Mouse (Mus musculus) embryonic facial prominence, embryonic 14.5 days (tissue): ENCODE data around the gene Cdc34. TPM values are rescaled to one million over a fixed set of nuclear protein-coding genes. Genes with fewer than 3 reads are reported as not detected.

Source experiments
- ATAC-seq: fragments of 200-750 bp; cut with Nextera tagmentation; 2 replicates; pipeline ENCODE4 v1.8.0; 2017; ENCODE audit warnings: low read depth, moderate number of reproducible peaks, moderate TSS enrichment
- DNase-seq: peaks from one replicate; pipeline ENCODE4 v3.0.0-alpha.2; 2015; ENCODE audit warnings: low spot score
- H3K27ac ChIP-seq: fragments of 300-500 bp; sonication (generic); replicated peaks from 2 replicates; pipeline ENCODE4 v1.5.1; 2014; ENCODE audit warnings: low read depth, mild to moderate bottlenecking, low read length, moderate library complexity
- H3K27me3 ChIP-seq: fragments of 300-500 bp; sonication (generic); replicated peaks from 2 replicates; pipeline ENCODE4 v1.6.1; 2014; ENCODE audit warnings: low read length; ENCODE audit not compliant: control insufficient read depth, insufficient read depth
- H3K36me3 ChIP-seq: fragments of 300-500 bp; sonication (generic); 2 replicates; pipeline ENCODE4 v1.6.1; 2014; ENCODE audit warnings: low read length, mixed read lengths; ENCODE audit not compliant: control insufficient read depth, insufficient read depth
- H3K4me1 ChIP-seq: fragments of 300-500 bp; sonication (generic); 2 replicates; pipeline ENCODE4 v1.6.1; 2014; ENCODE audit warnings: antibody characterized with exemption, low read length; ENCODE audit not compliant: control insufficient read depth, insufficient read depth
- H3K4me2 ChIP-seq: fragments of 300-500 bp; sonication (generic); 2 replicates; pipeline ENCODE4 v1.6.1; 2014; ENCODE audit warnings: low read depth, mild to moderate bottlenecking, low read length, moderate library complexity, mixed read lengths
- H3K4me3 ChIP-seq: fragments of 300-500 bp; sonication (generic); 2 replicates; pipeline ENCODE4 v1.5.1; 2014; ENCODE audit warnings: low read depth, mild to moderate bottlenecking, low read length
- H3K9ac ChIP-seq: fragments of 300-500 bp; sonication (generic); 2 replicates; pipeline ENCODE4 v1.6.1; 2014; ENCODE audit warnings: low read depth, mild to moderate bottlenecking, low read length, moderate library complexity, mixed read lengths
- H3K9me3 ChIP-seq: fragments of 300-500 bp; sonication (generic); 2 replicates; pipeline ENCODE4 v1.6.1; 2016; ENCODE audit warnings: low read length; ENCODE audit not compliant: control insufficient read depth
- WGBS: fragments of 180-500 bp; shearing (Covaris S2); extraction: QIAGEN DNeasy Blood & Tissue Kit; methylation state at CpG from one replicate; pipeline ENCODE4 v1.1.7; 2014; 5-methylcytosine and 5-hydroxymethylcytosine counted together
- polyA plus RNA-seq: library from polyadenylated mRNA; unstranded; fragments of >200 nt; fragmentation: Nextera tagmentation; extraction: Ambion mirVana; gene quantifications from 2 replicates; pipeline ENCODE4 v1.2.1, GENCODE M21; 2014

Cdc34 gene
- polyA plus RNA-seq: 106 TPM in 2 replicates

- peak within 1 kb of the TSS; percentile 87 for H3K4me2 ChIP-seq
- H3K9ac ChIP-seq: peak within 1 kb of the TSS; percentile 84
- DNase-seq (peak; percentile 99), ATAC-seq (peak; percentile 96)
- 1% methylated on average over 36 of the region's 84 CpGs for WGBS
- H3K4me1 ChIP-seq: peaks cover 14% of the 10 kb centered on the region
- peak within 1 kb of the TSS; percentile 81 for H3K4me3 ChIP-seq
- peaks cover 29% of the 10 kb centered on the region for H3K36me3 ChIP-seq
- peak within 1 kb of the TSS; percentile 83 for H3K27ac ChIP-seq
- H3K27me3 ChIP-seq: no peaks in the 10 kb centered on the region
- no peaks in the 10 kb centered on the region for H3K9me3 ChIP-seq
Observed at GRCm38 (mm10) chr10:79681591-79682245, at the start of gene Cdc34. Gene Cdc34, plus strand, starts transcription at chr10:79682195.

GRCm38 (mm10) chr10:79633006-79633777, 48.8 kb upstream of the Cdc34 start:
- 75% methylated on average over 17 of the region's 17 CpGs for WGBS

GRCm38 (mm10) chr10:79636287-79636686, 45.7 kb upstream of the Cdc34 start:
- Histone ChIP-seq H3K9me3 (no peaks in the 10 kb centered on the region), H3K4me3 (0 out of 2 replicates have a peak overlapping the region, but pooled peaks have one; percentile 73), H3K4me1 (peaks cover 16% of the 10 kb centered on the region; the same call in 1 of the 2 replicates), H3K27ac (no peak overlapping the region), H3K36me3 (no peaks in the 10 kb centered on the region), H3K27me3 (no peaks in the 10 kb centered on the region), H3K4me2 (peak overlapping the region; percentile 91), H3K9ac (0 out of 2 replicates have a peak overlapping the region, but pooled peaks have one; percentile 84)
- no peak for ATAC-seq
- WGBS: 81% methylated on average over 8 of the region's 8 CpGs
- DNase-seq: no peak

More at GRCm38 (mm10) chr10:79633006-79633777, 48.8 kb upstream of the Cdc34 start:
- Histone ChIP-seq H3K9me3 (no peaks in the 10 kb centered on the region), H3K27ac (no peak overlapping the region), H3K4me3 (no peak overlapping the region), H3K36me3 (no peaks in the 10 kb centered on the region), H3K4me2 (no peak overlapping the region), H3K27me3 (no peaks in the 10 kb centered on the region), H3K4me1 (peaks cover 4% of the 10 kb centered on the region; the same call in 1 of the 2 replicates), H3K9ac (no peak overlapping the region)
- ATAC-seq: no peak
- DNase-seq: no peak

- H3K27me3 ChIP-seq: no peaks in the 10 kb centered on the region
- H3K36me3 ChIP-seq: no peaks in the 10 kb centered on the region
- ATAC-seq (peak; percentile 86), DNase-seq (peak; percentile 84)
- 0% methylated on average over 28 of the region's 116 CpGs for WGBS
- no peaks in the 10 kb centered on the region for H3K9me3 ChIP-seq
- H3K9ac ChIP-seq: peak within 1 kb of the TSS; percentile 84
- peaks cover 16% of the 10 kb centered on the region; the same call in 1 of the 2 replicates for H3K4me1 ChIP-seq
- peak within 1 kb of the TSS; percentile 91 for H3K4me2 ChIP-seq
- H3K27ac ChIP-seq: peak within 1 kb of the TSS; percentile 80
- H3K4me3 ChIP-seq: peak within 1 kb of the TSS; percentile 73
Observed at GRCm38 (mm10) chr10:79637128-79638110, 44.6 kb upstream of the Cdc34 start, which contains the start of gene Shc2. Gene Shc2, minus strand, starts transcription at chr10:79637918.

GRCm38 (mm10) chr10:79638486-79639204, 43.4 kb upstream of the Cdc34 start:
- ATAC-seq (peak; percentile 70; the same call in 1 of the 2 replicates), DNase-seq (peak; percentile 76)
- H3K4me1 ChIP-seq: peaks cover 16% of the 10 kb centered on the region; the same call in 1 of the 2 replicates
- H3K9ac ChIP-seq: peak overlapping the region; percentile 84
- peak overlapping the region; percentile 80 for H3K27ac ChIP-seq
- peak overlapping the region; percentile 91 for H3K4me2 ChIP-seq
- no peaks in the 10 kb centered on the region for H3K27me3 ChIP-seq
- WGBS: 7% methylated on average over 21 of the region's 23 CpGs
- peak overlapping the region; percentile 73 for H3K4me3 ChIP-seq
- H3K36me3 ChIP-seq: no peaks in the 10 kb centered on the region
- H3K9me3 ChIP-seq: no peaks in the 10 kb centered on the region

- Histone ChIP-seq H3K36me3 (no peaks in the 10 kb centered on the region), H3K27me3 (no peaks in the 10 kb centered on the region), H3K9me3 (no peaks in the 10 kb centered on the region), H3K4me3 (no peak within 1 kb of the TSS), H3K9ac (no peak within 1 kb of the TSS), H3K4me2 (no peak within 1 kb of the TSS), H3K27ac (no peak within 1 kb of the TSS), H3K4me1 (no peaks in the 10 kb centered on the region)
- DNase-seq: no peak
- WGBS: 53% methylated on average over 8 of the region's 8 CpGs
- ATAC-seq: no peak
Observed at GRCm38 (mm10) chr10:79645711-79646110, 36.3 kb upstream of the Cdc34 start, which contains the start of gene Odf3l2. Gene Odf3l2, minus strand, starts transcription at chr10:79645738.

GRCm38 (mm10) chr10:79649070-79649751, 32.8 kb upstream of the Cdc34 start:
- H3K36me3 ChIP-seq: no peaks in the 10 kb centered on the region
- no peaks in the 10 kb centered on the region for H3K4me1 ChIP-seq
- WGBS: 29% methylated on average over 7 of the region's 7 CpGs
- peak; percentile 65 for DNase-seq
- H3K4me3 ChIP-seq: no peak overlapping the region
- no peaks in the 10 kb centered on the region for H3K27me3 ChIP-seq
- H3K9me3 ChIP-seq: no peaks in the 10 kb centered on the region
- peak; percentile 67; the same call in 1 of the 2 replicates for ATAC-seq
- H3K27ac ChIP-seq: no peak overlapping the region
- H3K4me2 ChIP-seq: no peak overlapping the region
- no peak overlapping the region for H3K9ac ChIP-seq
